Comparison of ENCODE assay signal across 28 mouse cellular contexts in genomic region chr19:10608573-10609240, GRCm38 (mm10). TPM values are rescaled to one million over a fixed set of nuclear protein-coding genes. Genes with fewer than 3 reads are reported as not detected.
DNase-seq lines count a peak whose midpoint lies in the region; ATAC-seq and TF ChIP-seq lines count a peak whose summit lies in the region.
"Had no signal": no experiment of that assay in that cellular context is flagged by ENCODE, and none has a peak within 500 bp of the region (broad histone marks: within the 10 kb centered on the region; RNA-seq: fewer than 3 reads in every experiment).

No protein-coding gene starts in this region.

- no peak overlapping the region for H3K4me2 ChIP-seq in heart, embryonic 16.5 days (ENCODE audit: low read depth, low read length)
- H3K4me2 ChIP-seq: heart, embryonic 15.5 days; hindbrain, embryonic 13.5 days; limb, embryonic 15.5 days; midbrain, embryonic 11.5 days; neural tube, embryonic 12.5 days had no signal

- no peaks in the 10 kb centered on the region for H3K9me3 ChIP-seq in heart, embryonic 16.5 days (replicated peaks; ENCODE audit: control insufficient read depth, low read length)
- H3K9me3 ChIP-seq in E14TG2a.4 (ENCODE audit: low read length) = no peaks in the 10 kb centered on the region
- H3K9me3 ChIP-seq: heart, embryonic 15.5 days; hindbrain, embryonic 13.5 days; limb, embryonic 15.5 days; liver, embryonic 13.5 days; neural tube, embryonic 12.5 days had no signal

- H3K9ac ChIP-seq in heart, embryonic 16.5 days (ENCODE audit: low read length) = no peak overlapping the region
- H3K9ac ChIP-seq: heart, embryonic 15.5 days; hindbrain, embryonic 13.5 days; limb, embryonic 15.5 days; liver, embryonic 13.5 days; neural tube, embryonic 12.5 days had no signal

- WGBS in heart, embryonic 16.5 days = 72% methylated on average over 5 of the region's 5 CpGs

- DNase-seq in heart, adult 9 months (ENCODE audit: low spot score in 2 of 2) = no peak
- peak; percentile 30 for DNase-seq in forelimb bud, embryonic 11.5 days (ENCODE audit: low read depth, low spot score)
- DNase-seq in retina, postnatal 1 day = peak; percentile 61
- no peak for DNase-seq in right cerebral cortex, adult 18-20 months
- no peak for DNase-seq in spleen, postnatal 10 days (ENCODE audit: low spot score in 2 of 2)
- DNase-seq: adrenal gland, postnatal 36 days; cerebellum, adult 18-20 months; cerebellum, postnatal 10 days; heart, postnatal 4 days; kidney, postnatal 4 days; layer of hippocampus, postnatal 36 days; liver, embryonic 13.5 days; lung, adult 18-20 months; spleen, adult 18-20 months; thymus, adult 18-20 months; thymus, postnatal 25 days had no signal

- no peak overlapping the region for H3K4me3 ChIP-seq in heart, embryonic 16.5 days (ENCODE audit: low read length)
- peak overlapping the region; percentile 5; the same call in 1 of the 2 replicates for H3K4me3 ChIP-seq in E14TG2a.4 (replicated peaks; ENCODE audit: low read length)
- H3K4me3 ChIP-seq: heart, embryonic 15.5 days; hindbrain, embryonic 13.5 days; limb, embryonic 15.5 days; liver, embryonic 13.5 days; neural tube, embryonic 12.5 days had no signal

- H3K27me3 ChIP-seq in heart, embryonic 16.5 days (ENCODE audit: control insufficient read depth, insufficient read depth, low read length) = no peaks in the 10 kb centered on the region
- no peaks in the 10 kb centered on the region for H3K27me3 ChIP-seq in E14TG2a.4 (ENCODE audit: insufficient read depth, low read length)
- H3K27me3 ChIP-seq: heart, embryonic 15.5 days; hindbrain, embryonic 13.5 days; limb, embryonic 15.5 days; liver, embryonic 13.5 days; neural tube, embryonic 12.5 days had no signal

- H3K4me1 ChIP-seq in heart, embryonic 16.5 days (ENCODE audit: control insufficient read depth, insufficient read depth, low read length) = peaks cover 15% of the 10 kb centered on the region
- H3K4me1 ChIP-seq in E14TG2a.4 (replicated peaks; ENCODE audit: low read depth, low read length) = peaks cover 61% of the 10 kb centered on the region

- ATAC-seq in heart, embryonic 16.5 days (replicated peaks; ENCODE audit: extremely low read depth, insufficient read depth, low FRiP score) = no peak
- ATAC-seq: forebrain, embryonic 14.5 days; intestine, embryonic 16.5 days; midbrain, embryonic 16.5 days had no signal

- TF ChIP-seq CTCF in E14TG2a.4 (conservative IDR thresholded peaks at IDR 0.05; ENCODE audit: low read length) = no peak

- H3K36me3 ChIP-seq in heart, embryonic 16.5 days (ENCODE audit: control insufficient read depth, insufficient read depth) = peaks cover 54% of the 10 kb centered on the region
- H3K36me3 ChIP-seq in E14TG2a.4 (ENCODE audit: insufficient read depth, low read length) = peaks cover 74% of the 10 kb centered on the region

- 0 out of 2 replicates have a peak overlapping the region, but pooled peaks have one; percentile 7 for H3K27ac ChIP-seq in heart, embryonic 16.5 days (ENCODE audit: low read length)
- H3K27ac ChIP-seq: heart, embryonic 15.5 days; hindbrain, embryonic 13.5 days; kidney, postnatal 0 days; limb, embryonic 15.5 days; liver, embryonic 13.5 days; neural tube, embryonic 12.5 days; stomach, postnatal 0 days had no signal

RNA-seq across cellular contexts. Expression of gene Tkfc, which starts 3.3 kb away (rescaled TPM):
- polyA plus RNA-seq in heart, embryonic 16.5 days (2015; fragmentation: Nextera tagmentation; extraction: Ambion mirVana) = 11.4 TPM in 2 replicates

RNA-seq across cellular contexts. Expression of gene Ddb1, which starts 3.6 kb away (rescaled TPM):
- 276 and 277 TPM in 2 replicates for polyA plus RNA-seq in heart, embryonic 16.5 days (2015; fragmentation: Nextera tagmentation; extraction: Ambion mirVana)

RNA-seq across cellular contexts. Expression of gene Vwce, which starts 25.3 kb away (rescaled TPM):
- polyA plus RNA-seq in heart, embryonic 16.5 days (2015; fragmentation: Nextera tagmentation; extraction: Ambion mirVana) = 1.7 and 2.1 TPM in 2 replicates

RNA-seq across cellular contexts. Expression of gene Tmem138, which starts 31.5 kb away (rescaled TPM):
- polyA plus RNA-seq in heart, embryonic 16.5 days (2015; fragmentation: Nextera tagmentation; extraction: Ambion mirVana) = 25.1 TPM in 2 replicates

RNA-seq across cellular contexts. Expression of gene Cyb561a3, which starts 31.7 kb away (rescaled TPM):
- polyA plus RNA-seq in heart, embryonic 16.5 days (2015; fragmentation: Nextera tagmentation; extraction: Ambion mirVana) = 20.6 and 22.8 TPM in 2 replicates

Comparison
In these comparisons a context has a peak if more than half of its experiments do, and no peak if none do; other contexts are left out.
1. DNase-seq: peak in forelimb bud, embryonic 11.5 days (single experiment) and retina, postnatal 1 day (single experiment); none in heart, adult 9 months (0 of 2), right cerebral cortex, adult 18-20 months (single experiment) and spleen, postnatal 10 days (0 of 2).